Mouse (Mus musculus) cerebellum, adult 2 months (tissue): ENCODE results near the gene Ncor1. TPM values are rescaled to one million over a fixed set of nuclear protein-coding genes. Genes with fewer than 3 reads are reported as not detected.

Experiments used
- DNase-seq, 2 experiments: peaks; one replicate each; pipeline ENCODE4 v3.0.0; 2021
- H3K27ac ChIP-seq: fragments of 200-500 bp; 2 replicates; pipeline ENCODE4 v1.5.1; 2012; ENCODE audit warnings: low read length, control low read depth, inconsistent platforms; ENCODE audit not compliant: insufficient read depth
- H3K27me3 ChIP-seq: fragments of 200-500 bp; 2 replicates; pipeline ENCODE4 v1.6.1; 2012; ENCODE audit warnings: inconsistent platforms, mild to moderate bottlenecking, low read length, moderate library complexity; ENCODE audit not compliant: control insufficient read depth, insufficient read depth
- H3K4me1 ChIP-seq: fragments of 200-500 bp; 2 replicates; pipeline ENCODE4 v1.6.1; 2011; ENCODE audit warnings: low read length; ENCODE audit not compliant: control insufficient read depth, insufficient read depth
- H3K4me3 ChIP-seq: fragments of 200-500 bp; replicated peaks from 2 replicates; pipeline ENCODE3; 2011; ENCODE audit warnings: mild to moderate bottlenecking, low read depth, low read length, control low read depth; ENCODE audit not compliant: insufficient read depth
- CTCF ChIP-seq: fragments of 200-500 bp; IDR thresholded peaks from 2 replicates; pipeline ENCODE4 v1.5.1; 2011; ENCODE audit warnings: low read depth, mild to moderate bottlenecking, control low read depth, low read length, moderate library complexity, borderline replicate concordance; ENCODE audit not compliant: insufficient read depth
- POLR2A ChIP-seq: fragments of 200-500 bp; IDR thresholded peaks from 2 replicates; pipeline ENCODE4 v1.6.1; 2011; ENCODE audit warnings: low read length, control low read depth, borderline replicate concordance; ENCODE audit not compliant: insufficient read depth
- WGBS: fragments of 180-500 bp; shearing (Covaris S2); methylation state at CpG from one replicate; pipeline ENCODE4 v1.1.7; 2018; 5-methylcytosine and 5-hydroxymethylcytosine counted together
- polyA plus RNA-seq: library from polyadenylated mRNA; depleted of rRNA; stranded (reverse); fragments of >200 nt; gene quantifications from 2 replicates; pipeline ENCODE4 v1.2.3, GENCODE M21; 2012; rRNA removed

Gene Ncor1
- 132 and 153 TPM in 2 replicates for polyA plus RNA-seq

DNA sequence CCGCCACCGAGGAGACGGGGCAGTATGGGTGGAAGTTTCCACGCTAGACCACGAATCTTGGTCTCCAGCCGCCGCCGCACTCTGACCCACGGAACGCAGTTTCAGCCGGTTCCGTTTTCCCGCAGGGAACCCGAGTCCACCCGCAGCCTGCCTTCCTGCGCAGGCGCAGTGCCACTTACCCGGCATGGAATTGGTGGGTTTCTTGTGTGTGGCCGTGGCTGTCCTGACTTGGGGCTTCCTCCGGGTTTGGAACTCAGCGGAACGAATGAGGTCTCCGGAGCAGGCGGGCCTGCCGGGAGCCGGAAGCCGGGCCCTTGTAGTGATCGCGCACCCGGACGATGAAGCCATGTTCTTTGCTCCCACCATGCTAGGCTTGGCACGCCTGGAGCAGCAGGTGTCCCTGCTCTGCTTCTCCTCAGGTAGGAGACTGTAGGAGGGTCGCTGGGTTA is at the start of gene Ncor1, which contains the start of gene Pigl:
Gene Ncor1 (minus strand): TSS at position 266 of the 449 bp plus-strand sequence.
Gene Pigl (plus strand): TSS at position 185 of the 449 bp plus-strand sequence.
- peak; percentile 87 to 89 for DNase-seq
- H3K4me3 ChIP-seq: peak within 1 kb of the TSS; percentile 60
- peak within 1 kb of the TSS; percentile 90 for H3K27ac ChIP-seq
- WGBS: under 1% methylated on average over 33 of the region's 33 CpGs
- no peaks in the 10 kb centered on the region for H3K4me1 ChIP-seq
- TF ChIP-seq CTCF: no peak
- TF ChIP-seq POLR2A: peak; percentile 60; the same call in 1 of the 2 replicates
- H3K27me3 ChIP-seq: no peaks in the 10 kb centered on the region

GRCm38 (mm10) chr11:62507683-62508082 is 49.3 kb upstream of the Ncor1 start:
- TF ChIP-seq CTCF (no peak), POLR2A (no peak)
- no peaks in the 10 kb centered on the region for H3K4me1 ChIP-seq
- no peak overlapping the region for H3K27ac ChIP-seq
- H3K27me3 ChIP-seq: no peaks in the 10 kb centered on the region
- no peak for DNase-seq
- no peak overlapping the region for H3K4me3 ChIP-seq
- WGBS: 86% methylated on average over 4 of the region's 4 CpGs

GRCm38 (mm10) chr11:62500529-62500928 is 42.2 kb upstream of the Ncor1 start:
- no peak for TF ChIP-seq CTCF
- no peak for TF ChIP-seq POLR2A
- no peak overlapping the region for H3K4me3 ChIP-seq
- WGBS: 92% methylated on average over 2 of the region's 2 CpGs

GRCm38 (mm10) chr11:62498802-62499201 is 40.5 kb upstream of the Ncor1 start:
- 85% methylated on average over 2 of the region's 2 CpGs for WGBS
- DNase-seq: no peak
- no peak overlapping the region for H3K27ac ChIP-seq
- TF ChIP-seq CTCF: no peak
- no peak for TF ChIP-seq POLR2A
- H3K4me1 ChIP-seq: no peaks in the 10 kb centered on the region
- H3K27me3 ChIP-seq: no peaks in the 10 kb centered on the region
- H3K4me3 ChIP-seq: no peak overlapping the region

More at GRCm38 (mm10) chr11:62500529-62500928, 42.2 kb upstream of the Ncor1 start:
- no peaks in the 10 kb centered on the region for H3K27me3 ChIP-seq
- DNase-seq: no peak
- no peak overlapping the region for H3K27ac ChIP-seq
- no peaks in the 10 kb centered on the region for H3K4me1 ChIP-seq

GRCm38 (mm10) chr11:62497181-62497580 is 38.8 kb upstream of the Ncor1 start:
- Histone ChIP-seq H3K4me3 (no peak overlapping the region), H3K27ac (no peak overlapping the region), H3K27me3 (no peaks in the 10 kb centered on the region), H3K4me1 (no peaks in the 10 kb centered on the region)
- no peak for DNase-seq
- 65% methylated on average over 3 of the region's 3 CpGs for WGBS
- TF ChIP-seq POLR2A: no peak
- no peak for TF ChIP-seq CTCF

DNA sequence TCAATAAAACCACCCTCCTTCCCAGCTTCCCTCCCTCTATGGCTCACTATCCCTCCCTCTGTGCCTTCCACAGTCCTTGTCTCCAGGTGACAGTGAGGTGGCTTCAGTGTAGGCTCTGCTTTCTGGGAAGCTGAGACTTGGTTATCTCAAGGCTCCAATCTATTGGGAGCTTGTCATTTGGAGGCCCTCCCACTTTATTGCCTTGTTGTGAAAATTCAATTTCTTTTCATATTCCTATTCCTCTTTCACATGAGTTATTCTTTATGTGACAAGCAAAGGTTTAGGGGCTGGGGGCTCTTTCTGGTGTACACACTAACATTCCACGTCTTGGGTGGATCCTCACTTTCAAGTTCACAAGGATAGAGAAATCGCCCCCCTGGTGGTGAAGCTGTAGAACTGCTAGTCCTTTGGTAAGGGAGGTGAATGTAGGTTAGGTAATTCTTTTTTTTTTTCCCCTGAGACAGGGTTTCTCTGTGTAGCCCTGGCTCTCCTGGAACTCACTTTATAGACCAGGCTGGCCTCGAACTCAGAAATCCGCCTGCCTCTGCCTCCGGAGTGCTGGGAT is 37.9 kb upstream of the Ncor1 start:
- Histone ChIP-seq H3K27ac (no peak overlapping the region), H3K27me3 (no peaks in the 10 kb centered on the region), H3K4me3 (no peak overlapping the region), H3K4me1 (no peaks in the 10 kb centered on the region)
- 61% methylated on average over 5 of the region's 5 CpGs for WGBS
- peak; percentile 12 to 18 for DNase-seq
- TF ChIP-seq POLR2A (no peak), CTCF (peak; percentile 52; the same call in 1 of the 2 replicates)

GRCm38 (mm10) chr11:62495276-62495801 is 37.0 kb upstream of the Ncor1 start:
- no peak overlapping the region for H3K27ac ChIP-seq
- no peak overlapping the region for H3K4me3 ChIP-seq
- 58% methylated on average over 10 of the region's 10 CpGs for WGBS
- H3K4me1 ChIP-seq: no peaks in the 10 kb centered on the region
- H3K27me3 ChIP-seq: no peaks in the 10 kb centered on the region
- DNase-seq: peak in 1 of 2 experiments; percentile 12
- TF ChIP-seq CTCF (no peak), POLR2A (no peak)

DNA sequence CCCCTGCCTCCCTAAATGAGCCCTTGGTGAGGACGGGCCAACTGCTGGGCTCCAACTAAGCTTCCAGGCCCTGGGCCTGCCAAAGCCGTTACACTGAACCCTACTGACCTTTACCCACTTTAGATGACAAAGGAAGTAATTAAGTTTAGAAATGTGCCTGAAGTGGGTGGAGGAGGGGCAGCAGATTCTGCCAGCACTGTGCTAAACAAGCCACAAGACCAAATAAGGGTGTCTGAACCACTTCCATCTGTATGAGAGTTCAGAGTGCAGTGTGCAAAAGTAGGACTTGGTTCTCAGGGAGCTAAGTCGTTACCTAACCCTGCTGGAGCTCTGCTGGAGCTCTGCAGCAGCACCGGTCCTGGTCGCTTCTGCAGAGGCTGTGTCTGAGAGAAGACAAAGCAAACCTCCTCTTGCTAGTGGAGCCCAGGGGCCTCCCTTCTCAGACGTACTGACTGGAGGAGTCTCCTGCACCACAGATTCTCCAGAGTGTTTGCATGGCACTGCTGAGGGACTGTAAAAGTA is 36.5 kb upstream of the Ncor1 start:
- Histone ChIP-seq H3K4me3 (no peak overlapping the region), H3K4me1 (no peaks in the 10 kb centered on the region), H3K27ac (no peak overlapping the region), H3K27me3 (no peaks in the 10 kb centered on the region)
- WGBS: 30% methylated on average over 6 of the region's 6 CpGs
- DNase-seq: no peak
- TF ChIP-seq POLR2A (0 out of 2 replicates have a peak, but pooled peaks have one; percentile 6), CTCF (no peak)
